Mouse (Mus musculus) G1E (cell line): Measurements from ENCODE around the gene Pik3c2a. TPM values are rescaled to one million over a fixed set of nuclear protein-coding genes. Genes with fewer than 3 reads are reported as not detected.

Source experiments
- ATAC-seq: 2 replicates; pipeline ENCODE4 v1.8.0; 2016; ENCODE audit warnings: mild to moderate bottlenecking; ENCODE audit not compliant: insufficient number of reproducible peaks, poor library complexity, low FRiP score, severe bottlenecking; ENCODE audit errors: extremely low read depth
- DNase-seq: peaks from one replicate; pipeline ENCODE4 v3.0.0; 2012; ENCODE audit warnings: low spot score
- H3K27me3 ChIP-seq: 2 replicates; pipeline ENCODE4 v1.6.1; 2012; ENCODE audit warnings: mild to moderate bottlenecking, low read length, inconsistent platforms; ENCODE audit not compliant: insufficient read depth
- H3K36me3 ChIP-seq: replicated peaks from 2 replicates; pipeline ENCODE3; 2012; ENCODE audit warnings: mild to moderate bottlenecking, inconsistent platforms
- H3K4me1 ChIP-seq: 2 replicates; pipeline ENCODE4 v1.6.1; 2012; ENCODE audit warnings: low read depth, low read length, inconsistent platforms, mixed read lengths; ENCODE audit not compliant: insufficient read depth
- H3K4me3 ChIP-seq: 2 replicates; pipeline ENCODE4 v1.5.1; 2012; ENCODE audit warnings: low read depth, mild to moderate bottlenecking, inconsistent platforms, low read length, moderate library complexity, mixed read lengths
- H3K9me3 ChIP-seq: replicated peaks from 2 replicates; pipeline ENCODE4 v1.6.1; 2012; ENCODE audit warnings: inconsistent platforms
- CTCF ChIP-seq: IDR thresholded peaks from 2 replicates; pipeline ENCODE4 v1.5.1; 2012; ENCODE audit warnings: low read depth, low read length, inconsistent platforms, mixed read lengths
- GATA1 ChIP-seq: IDR thresholded peaks from 2 replicates; pipeline ENCODE4 v1.6.1; 2012; ENCODE audit warnings: borderline replicate concordance, low read length, inconsistent platforms, mixed read lengths
- GATA2 ChIP-seq: IDR thresholded peaks from 2 replicates; pipeline ENCODE4 v1.6.1; 2012; ENCODE audit warnings: low read depth, low read length, inconsistent platforms, borderline replicate concordance
- POLR2AphosphoS5 ChIP-seq: IDR thresholded peaks from 2 replicates; pipeline ENCODE4 v1.6.1; 2012; ENCODE audit warnings: low read depth, low read length, inconsistent platforms; ENCODE audit not compliant: insufficient replicate concordance
- TAL1 ChIP-seq: conservative IDR thresholded peaks from 2 replicates; pipeline ENCODE4 v1.6.1; 2012; ENCODE audit warnings: low read depth, low read length, inconsistent platforms, mixed read lengths
- polyA plus RNA-seq: library from polyadenylated mRNA; stranded (reverse); fragments of >175 nt; gene quantifications from 2 replicates; pipeline ENCODE4 v1.2.3, GENCODE M21; 2012
- total RNA-seq, 2 experiments: library from RNA; stranded (forward) in 1 of 2; stranded (reverse) in 1 of 2; fragments of 200-1000 nt in 1 of 2; fragments of >200 nt in 1 of 2; fragmentation: Nextera tagmentation in 1 of 2; gene quantifications; 2 replicates each; pipeline ENCODE4 v1.2.3; 2014 to 2017

The Pik3c2a gene
- total and polyA plus RNA-seq, 3 experiments = 0.69 to 45.9 (median 19.6) TPM

DNA sequence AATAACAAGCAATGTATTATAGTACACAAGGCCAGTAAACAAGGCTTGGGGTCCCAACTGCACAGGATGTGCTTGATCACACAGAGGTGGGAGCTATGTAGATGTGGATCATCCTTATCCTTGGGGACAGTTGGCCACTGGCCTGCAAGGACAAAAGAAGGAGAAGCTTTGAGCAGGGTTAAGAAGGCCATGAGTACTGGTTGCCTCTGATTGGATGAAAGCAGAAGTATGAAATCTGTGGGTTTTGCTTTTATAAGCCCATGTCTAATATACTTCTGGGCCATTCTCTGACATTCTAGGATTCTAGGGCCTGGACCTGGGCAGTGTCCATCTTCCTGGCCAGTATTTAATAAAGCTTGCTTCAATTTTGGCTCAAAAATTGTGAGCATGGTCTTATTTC lies 32.6 kb upstream of the Pik3c2a start:
- Histone ChIP-seq H3K4me1 (no peaks in the 10 kb centered on the region), H3K4me3 (no peak overlapping the region), H3K9me3 (no peaks in the 10 kb centered on the region), H3K36me3 (no peaks in the 10 kb centered on the region), H3K27me3 (peaks cover 10% of the 10 kb centered on the region)
- TF ChIP-seq CTCF (no peak), GATA2 (no peak), POLR2AphosphoS5 (no peak), TAL1 (no peak)
- DNase-seq = no peak
- no peak for ATAC-seq

DNA sequence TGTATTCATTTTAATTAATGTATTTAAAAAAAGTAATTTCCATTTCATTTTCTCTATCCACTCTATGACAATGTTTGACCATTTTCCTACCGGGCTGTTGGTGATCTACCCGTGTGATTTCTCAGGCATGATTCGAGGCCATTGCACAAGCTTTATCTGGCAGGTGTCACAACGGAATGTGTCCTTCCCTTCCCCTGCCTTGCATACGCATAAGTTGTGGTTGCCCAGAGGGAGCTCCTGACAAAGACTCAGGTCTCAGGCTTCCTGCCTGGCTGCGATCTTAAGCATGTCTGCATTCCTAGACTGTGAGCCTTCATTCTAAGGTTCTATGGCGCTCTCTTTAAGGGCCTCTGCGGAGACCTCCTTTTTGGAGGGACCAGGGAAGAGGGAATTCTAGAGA lies 18.9 kb upstream of the Pik3c2a start:
- TF ChIP-seq GATA2 = no peak
- TF ChIP-seq CTCF = no peak
- TF ChIP-seq TAL1 = no peak
- no peak for TF ChIP-seq GATA1
- TF ChIP-seq POLR2AphosphoS5 = no peak
- Histone ChIP-seq H3K36me3 (no peaks in the 10 kb centered on the region), H3K4me3 (no peak overlapping the region), H3K4me1 (no peaks in the 10 kb centered on the region; the same call in 1 of the 2 replicates), H3K27me3 (no peaks in the 10 kb centered on the region; the same call in 1 of the 2 replicates), H3K9me3 (no peaks in the 10 kb centered on the region)
- no peak for ATAC-seq
- no peak for DNase-seq

- TF ChIP-seq GATA2 (no peak), POLR2AphosphoS5 (no peak), TAL1 (no peak), GATA1 (no peak), CTCF (no peak)
- Histone ChIP-seq H3K4me1 (no peaks in the 10 kb centered on the region; the same call in 1 of the 2 replicates), H3K27me3 (peaks cover 2% of the 10 kb centered on the region), H3K9me3 (no peaks in the 10 kb centered on the region), H3K36me3 (no peaks in the 10 kb centered on the region), H3K4me3 (no peak overlapping the region)
- DNase-seq = no peak
- ATAC-seq = no peak
These were observed 15.8 kb upstream of the Pik3c2a start for GRCm38 (mm10) chr7:116458985-116459441.

DNA sequence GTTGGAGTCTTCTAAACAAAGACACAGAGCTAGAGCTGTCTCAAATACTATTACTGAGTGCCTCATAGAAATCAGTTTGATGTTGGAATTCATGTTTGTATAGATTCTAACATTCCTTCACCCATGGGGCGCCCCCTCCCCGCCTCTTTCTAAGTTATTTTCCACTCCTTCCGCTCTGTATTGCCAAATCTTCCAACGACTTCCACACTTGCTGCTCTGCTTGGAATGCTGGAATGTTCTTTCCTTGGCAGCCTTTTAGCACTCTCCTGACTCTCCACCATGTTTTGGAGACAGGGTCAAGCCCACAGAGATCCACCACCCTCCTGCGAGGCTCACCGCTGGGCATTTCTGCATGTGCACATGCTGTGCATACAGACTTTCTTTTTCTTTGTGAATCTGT lies 14.1 kb upstream of the Pik3c2a start:
- Histone ChIP-seq H3K4me3 (no peak overlapping the region), H3K27me3 (peaks cover 5% of the 10 kb centered on the region), H3K9me3 (no peaks in the 10 kb centered on the region), H3K4me1 (no peaks in the 10 kb centered on the region; the same call in 1 of the 2 replicates), H3K36me3 (no peaks in the 10 kb centered on the region)
- ATAC-seq = no peak
- DNase-seq = no peak
- TF ChIP-seq POLR2AphosphoS5 (no peak), GATA2 (no peak), CTCF (no peak), TAL1 (no peak), GATA1 (no peak)

GRCm38 (mm10) chr7:116456964-116457363 lies 13.7 kb upstream of the Pik3c2a start:
- Histone ChIP-seq H3K36me3 (no peaks in the 10 kb centered on the region), H3K27me3 (peaks cover 8% of the 10 kb centered on the region), H3K4me1 (no peaks in the 10 kb centered on the region; the same call in 1 of the 2 replicates), H3K4me3 (no peak overlapping the region), H3K9me3 (no peaks in the 10 kb centered on the region)
- TF ChIP-seq GATA1 (no peak), CTCF (no peak), GATA2 (no peak), TAL1 (no peak), POLR2AphosphoS5 (no peak)
- no peak for ATAC-seq
- no peak for DNase-seq

DNA sequence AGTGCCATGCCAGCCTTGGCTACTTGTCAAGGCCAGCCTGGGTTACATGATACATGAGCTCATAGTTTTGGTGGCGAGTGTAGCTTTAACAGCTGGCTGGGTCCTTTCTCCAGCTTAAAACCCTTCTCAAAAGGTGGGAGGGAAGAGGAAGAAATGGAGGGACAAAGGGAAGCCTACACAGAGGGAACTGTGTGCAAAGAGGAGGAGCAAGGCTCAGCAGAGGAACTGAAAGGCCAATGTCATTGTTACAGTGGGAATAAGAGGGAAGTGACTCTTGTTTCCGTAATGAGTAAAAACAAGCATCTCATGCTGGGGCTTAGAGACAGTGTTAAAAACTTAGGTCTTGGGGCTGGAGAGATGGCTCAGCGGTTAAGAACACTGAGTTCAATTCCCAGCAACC lies 3.4 kb upstream of the Pik3c2a start:
- peaks cover 21% of the 10 kb centered on the region for H3K4me1 ChIP-seq
- H3K4me3 ChIP-seq = no peak overlapping the region
- DNase-seq (no peak), ATAC-seq (no peak)
- no peaks in the 10 kb centered on the region for H3K36me3 ChIP-seq
- peaks cover 14% of the 10 kb centered on the region for H3K27me3 ChIP-seq
- TF ChIP-seq CTCF = no peak
- TF ChIP-seq GATA1 = no peak
- no peak for TF ChIP-seq TAL1
- TF ChIP-seq GATA2 = no peak
- no peak for TF ChIP-seq POLR2AphosphoS5
- H3K9me3 ChIP-seq = no peaks in the 10 kb centered on the region
